Mouse (Mus musculus) cerebellum, postnatal 4 days (tissue): ENCODE measurements at regions not wholly inside any gene's neighbourhood (a gene's known extent, or its start where the extent isn't known, plus 50 kb on each side); places are given as distances from the start of the nearest gene placed in this dataset.

Source experiments
- DNase-seq, 2 experiments: peaks; one replicate each; pipeline ENCODE4 v3.0.0; 2022; ENCODE audit warnings: low spot score in 2 of 2, mixed read lengths in 1 of 2

DNA sequence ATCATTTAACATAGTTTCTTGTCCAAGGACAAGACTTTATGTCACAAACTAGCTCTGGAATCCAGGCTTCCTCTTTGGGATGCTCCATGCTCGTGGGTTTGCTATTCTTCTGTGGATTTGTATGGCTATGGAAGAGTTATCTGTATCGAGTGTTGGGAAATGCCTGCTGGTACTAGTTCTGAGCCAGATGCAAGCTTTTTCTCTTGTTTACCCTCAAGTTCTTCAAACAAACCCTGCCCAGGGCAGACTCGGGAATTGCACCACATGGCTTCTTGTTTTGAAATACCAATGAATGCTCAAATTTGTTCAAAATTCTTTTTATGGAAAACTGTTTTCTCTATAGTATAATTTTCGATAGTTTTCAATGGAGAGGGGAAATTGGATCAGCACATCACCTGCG, 400.5 kb upstream of the Sall1 start:
- no peak for DNase-seq

DNA sequence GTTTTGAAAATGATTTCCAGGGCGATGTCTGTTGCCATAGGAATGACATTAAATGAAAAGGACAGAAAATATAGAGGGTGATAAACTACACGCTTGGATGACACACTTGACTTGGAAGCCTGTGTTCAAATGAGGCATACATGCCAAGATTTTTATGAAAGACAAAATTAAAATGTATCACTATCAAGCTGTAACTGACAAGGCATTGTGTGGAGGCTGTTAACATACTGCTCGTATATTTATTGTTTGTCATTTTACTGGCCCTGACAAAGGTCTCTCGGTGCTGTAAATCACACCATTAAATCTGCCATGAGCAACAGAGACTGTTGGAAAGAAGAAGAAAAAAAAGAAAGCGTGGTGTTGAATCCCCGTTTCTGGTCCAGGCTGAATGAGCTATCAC, 395.3 kb upstream of the Sall1 start:
- DNase-seq: no peak

DNA sequence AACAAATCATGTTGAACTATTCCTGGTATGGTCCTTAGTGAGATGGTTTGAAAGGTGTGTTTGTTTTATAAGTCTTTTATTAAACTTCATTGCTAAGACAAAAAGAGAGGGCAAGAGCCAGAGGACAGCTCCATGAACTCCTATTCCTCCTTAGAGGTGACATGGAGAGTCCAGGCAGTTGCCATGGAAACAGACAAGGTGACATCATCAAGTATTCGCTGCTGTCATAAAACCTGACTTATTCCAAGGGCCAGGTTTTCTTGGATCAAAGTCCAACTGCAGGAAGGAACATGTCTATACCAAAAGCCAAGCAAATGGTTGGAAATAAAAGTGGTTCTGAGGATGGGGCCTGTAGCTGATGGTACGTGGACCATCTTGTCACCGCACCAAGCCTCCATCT, 383.0 kb upstream of the Sall1 start:
- no peak for DNase-seq

DNA sequence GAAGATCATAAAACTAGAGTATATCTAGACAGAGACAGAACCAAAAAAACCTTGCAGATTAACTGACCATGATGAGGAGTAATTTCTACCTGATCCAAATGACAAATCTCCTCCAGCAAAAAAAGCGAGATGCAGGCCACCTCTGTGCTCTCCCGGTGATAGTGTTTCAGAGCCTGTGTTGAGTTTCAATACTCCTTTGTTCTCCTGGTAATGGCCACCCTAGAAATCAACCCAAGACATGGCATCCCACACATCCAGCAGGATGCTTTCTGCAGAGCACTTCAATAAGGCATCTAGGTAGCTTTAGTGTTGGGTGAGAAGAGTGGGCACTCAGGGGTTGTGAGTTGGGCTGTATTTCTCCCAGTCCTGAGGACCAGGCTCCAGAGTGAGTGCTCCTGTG, 371.3 kb upstream of the Sall1 start:
- DNase-seq: no peak

DNA sequence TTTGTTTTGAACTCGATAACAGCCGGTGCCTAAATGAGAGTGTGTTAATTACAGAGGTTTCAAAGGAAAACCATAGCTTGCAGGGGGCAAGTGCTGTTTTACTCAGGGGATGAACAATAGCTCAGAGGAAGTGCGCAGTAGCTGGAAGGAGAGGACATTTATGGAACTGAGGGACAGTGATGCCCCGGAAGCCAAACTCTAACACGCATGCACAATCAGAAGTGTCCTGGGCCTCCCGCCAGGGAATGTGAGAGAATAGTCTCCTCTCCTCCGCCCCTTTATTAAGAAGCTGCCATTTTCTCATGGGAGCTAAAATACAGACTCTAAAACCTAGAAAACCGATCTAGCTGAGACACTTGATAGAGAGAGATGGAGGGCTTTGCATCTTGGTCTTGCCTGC, 368.5 kb upstream of the Sall1 start:
- DNase-seq: no peak

DNA sequence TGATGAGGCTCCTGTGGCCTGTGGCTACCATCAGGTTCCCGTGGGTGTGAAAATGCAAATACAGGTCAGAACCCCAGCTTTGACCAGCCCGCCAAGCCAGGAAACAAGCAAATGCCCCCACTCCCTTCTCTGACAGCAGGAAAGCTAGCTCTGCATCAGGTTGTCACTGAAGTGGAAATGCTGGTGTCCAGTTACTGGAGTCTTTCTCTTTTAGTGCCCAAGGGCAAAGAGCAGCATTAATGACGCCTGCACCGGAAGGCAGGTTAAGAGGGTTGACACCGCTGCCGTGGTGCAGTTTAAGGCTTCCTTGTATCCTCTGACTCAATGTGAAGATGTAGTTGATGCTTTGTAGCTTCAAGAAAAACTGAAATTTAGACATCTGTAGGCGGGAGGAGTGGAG, 368.1 kb upstream of the Sall1 start:
- DNase-seq: no peak

DNA sequence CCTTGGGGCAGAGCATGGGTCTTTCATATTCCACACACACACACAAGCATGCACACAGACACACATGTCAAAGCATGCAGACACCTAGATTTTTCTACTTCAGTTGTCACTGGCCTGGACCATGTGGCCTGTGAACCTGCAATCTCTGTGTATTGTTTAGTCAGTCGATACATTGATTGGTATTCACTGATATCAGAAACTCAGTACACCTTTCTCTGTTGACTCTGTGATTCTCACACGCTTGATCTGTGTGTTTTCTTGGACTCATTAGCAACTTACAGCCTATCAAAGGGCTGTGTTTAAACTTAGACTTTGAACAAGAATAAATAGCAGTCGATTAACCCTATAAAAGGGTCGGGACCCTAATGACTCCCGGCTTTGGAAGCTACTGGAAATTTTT, 362.7 kb upstream of the Sall1 start:
- no peak for DNase-seq

DNA sequence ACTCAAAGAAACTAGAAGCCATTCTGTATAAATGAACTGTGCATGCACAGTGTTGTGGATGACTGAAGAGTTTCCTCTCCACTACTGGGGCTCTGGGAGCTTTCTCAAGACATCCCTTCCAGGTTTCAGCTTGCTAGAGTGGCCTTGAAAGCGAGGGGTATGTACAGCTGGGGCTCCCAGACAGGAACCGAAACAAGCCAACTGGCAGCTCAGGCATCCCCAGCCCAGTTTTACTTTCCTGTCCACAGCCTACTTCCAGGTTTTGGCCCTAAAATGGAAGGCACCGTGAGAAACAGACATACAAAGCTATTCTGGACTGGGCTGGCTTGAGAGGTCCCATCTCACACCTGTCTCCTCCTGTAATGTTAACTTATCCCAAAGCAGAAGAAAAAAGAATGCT, 360.3 kb upstream of the Sall1 start:
- DNase-seq: no peak

DNA sequence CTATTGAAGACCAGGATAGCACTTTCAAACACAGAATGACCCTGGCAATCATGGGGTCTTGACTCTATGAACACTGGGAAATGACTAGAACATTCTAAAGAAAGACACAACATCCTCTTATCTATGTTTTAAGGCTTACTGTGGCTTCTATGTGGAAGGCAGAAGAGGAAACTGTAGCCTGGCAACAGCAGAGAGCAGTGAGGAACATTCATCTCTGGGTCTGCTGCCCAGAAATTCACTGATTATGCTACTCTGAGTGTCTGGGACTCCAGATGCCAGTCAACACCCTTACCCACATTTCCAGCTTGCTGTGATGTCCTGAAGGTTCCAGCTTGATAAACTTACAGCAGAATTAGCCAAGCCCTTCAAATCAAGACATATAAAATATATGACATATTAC, 352.7 kb upstream of the Sall1 start:
- DNase-seq: no peak

DNA sequence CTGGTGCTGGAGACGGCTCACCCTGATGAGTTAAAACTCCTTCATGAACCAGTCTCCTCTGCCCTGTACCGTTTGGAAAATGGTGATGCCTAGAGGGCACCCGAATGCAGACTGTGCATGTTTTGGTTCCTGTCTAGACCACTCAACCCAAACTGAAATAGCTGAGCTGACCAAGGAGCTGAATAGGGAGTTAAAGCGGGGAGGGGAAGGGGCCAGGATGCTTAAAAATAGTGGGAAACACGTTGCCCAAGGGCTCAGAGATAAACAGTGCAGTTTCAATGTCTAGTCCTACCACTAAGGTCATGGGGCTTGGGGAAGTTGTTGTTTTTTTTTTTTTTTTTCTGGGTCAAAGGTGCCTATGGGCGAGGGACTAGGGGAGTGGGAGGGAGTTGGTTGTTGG, 348.8 kb upstream of the Sall1 start:
- DNase-seq: no peak

DNA sequence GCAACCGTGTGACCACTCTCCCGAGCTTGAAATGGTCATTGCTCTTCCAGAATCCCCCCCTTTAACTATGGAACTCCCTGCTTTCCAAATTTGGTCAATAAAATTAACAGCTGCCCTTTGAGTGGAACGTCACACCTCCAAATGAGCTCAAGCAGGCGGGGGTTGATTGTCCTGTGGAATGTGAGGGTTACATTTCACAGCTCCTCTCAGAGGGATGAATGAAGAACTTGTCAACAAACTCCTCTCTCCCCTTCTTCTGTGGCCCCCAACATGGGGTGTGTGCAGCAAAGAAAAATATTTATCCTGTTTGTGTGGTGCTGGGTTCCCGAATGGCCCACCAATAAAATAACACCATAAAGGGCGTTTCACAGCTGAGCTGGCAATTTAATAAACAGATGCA, 344.8 kb upstream of the Sall1 start:
- DNase-seq: no peak

DNA sequence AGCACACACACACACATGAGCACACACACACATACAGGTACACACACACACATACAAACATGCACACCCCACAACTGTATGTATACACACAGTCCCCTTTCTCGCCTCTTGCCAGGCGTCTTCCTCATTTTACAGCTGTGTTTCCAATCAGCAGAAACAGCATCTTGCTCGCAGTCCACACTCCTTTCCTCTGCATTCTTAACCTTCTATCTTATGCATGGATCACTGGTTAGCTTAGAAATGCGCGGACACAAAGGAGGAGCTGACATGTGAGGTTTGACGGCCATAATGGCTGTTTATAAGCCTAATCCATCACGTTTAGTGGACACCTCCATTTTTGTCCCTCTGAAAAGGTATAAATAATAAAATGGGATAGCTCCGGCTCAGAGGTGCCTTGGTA, 343.3 kb upstream of the Sall1 start:
- DNase-seq: no peak

DNA sequence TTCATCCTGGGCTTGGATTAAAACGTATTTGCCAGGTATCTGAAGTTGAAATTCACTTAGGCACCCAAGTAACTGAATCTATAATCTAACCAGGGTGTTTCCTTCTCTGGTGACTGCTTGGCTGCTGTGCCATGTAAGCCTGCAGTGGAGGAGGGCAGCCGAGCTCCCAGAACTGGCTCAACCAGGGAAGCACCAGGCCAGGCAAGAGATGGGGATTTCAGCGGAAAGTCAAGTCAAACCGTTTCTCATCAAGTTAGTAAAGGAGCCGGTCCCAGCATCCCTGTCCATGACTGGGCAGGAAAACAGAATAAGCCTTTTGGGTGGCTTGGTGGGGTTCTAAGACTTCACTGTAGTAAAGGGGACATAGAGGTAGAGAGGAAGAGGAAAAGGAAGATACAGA, 341.1 kb upstream of the Sall1 start:
- DNase-seq: no peak

DNA sequence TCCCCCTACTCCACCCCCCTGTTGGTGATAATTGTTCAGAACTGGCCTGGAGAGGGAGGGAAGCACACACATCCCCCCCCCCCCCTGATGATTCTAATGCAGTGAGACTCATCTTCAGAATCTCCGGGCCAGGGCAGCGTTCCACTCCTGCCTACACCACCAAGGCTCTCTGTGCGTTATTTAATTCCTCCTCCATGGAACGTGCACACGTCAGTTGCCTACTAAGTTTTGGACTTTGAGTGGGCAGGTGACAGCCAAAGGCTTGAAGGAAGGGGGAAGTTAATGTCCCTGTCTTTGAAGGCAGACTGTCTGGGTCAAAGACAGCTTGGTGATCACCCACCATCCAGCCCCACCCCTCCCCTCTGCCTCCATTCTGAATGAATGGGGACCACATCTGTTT, 339.8 kb upstream of the Sall1 start:
- DNase-seq: no peak

DNA sequence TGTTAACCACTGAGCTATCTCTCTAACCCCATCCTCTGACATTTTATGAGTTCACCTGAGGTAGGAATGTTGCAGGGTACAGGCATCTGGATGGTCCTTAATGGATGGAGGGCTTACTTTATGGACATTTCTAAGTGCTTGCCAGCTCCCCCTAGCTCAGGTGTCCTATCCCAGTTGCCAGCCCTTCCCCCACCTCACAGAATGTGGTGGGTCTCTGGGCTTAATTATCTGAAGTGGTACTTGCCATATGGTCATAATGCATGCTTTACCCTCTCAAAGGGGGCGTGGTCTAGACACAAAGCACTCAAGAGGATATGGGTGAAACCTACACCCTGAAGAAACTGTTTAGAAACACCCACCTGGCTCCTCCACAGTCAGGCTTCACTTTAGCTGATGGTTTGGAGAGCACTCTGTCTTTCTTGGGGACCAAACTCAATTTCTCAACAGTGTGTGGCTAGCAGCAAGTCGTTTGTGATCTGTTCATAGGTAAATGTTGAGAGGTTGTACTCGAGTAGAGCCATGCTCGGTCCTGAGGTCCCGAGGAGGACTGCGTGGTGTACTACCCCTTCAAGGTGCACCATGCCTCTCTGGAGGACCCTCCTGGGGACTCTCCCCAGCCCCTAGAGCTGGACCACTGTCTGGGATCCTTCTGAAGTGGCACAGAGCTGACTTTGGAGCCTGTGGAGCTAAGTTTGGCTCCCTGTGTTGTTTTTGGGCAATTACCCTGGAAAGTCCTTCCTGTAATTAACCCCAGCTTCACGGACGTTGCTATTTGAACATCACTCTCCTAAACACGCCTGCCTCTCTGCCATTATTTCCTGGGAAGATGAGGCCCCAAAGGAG, 338.8 kb upstream of the Sall1 start:
- DNase-seq: no peak

DNA sequence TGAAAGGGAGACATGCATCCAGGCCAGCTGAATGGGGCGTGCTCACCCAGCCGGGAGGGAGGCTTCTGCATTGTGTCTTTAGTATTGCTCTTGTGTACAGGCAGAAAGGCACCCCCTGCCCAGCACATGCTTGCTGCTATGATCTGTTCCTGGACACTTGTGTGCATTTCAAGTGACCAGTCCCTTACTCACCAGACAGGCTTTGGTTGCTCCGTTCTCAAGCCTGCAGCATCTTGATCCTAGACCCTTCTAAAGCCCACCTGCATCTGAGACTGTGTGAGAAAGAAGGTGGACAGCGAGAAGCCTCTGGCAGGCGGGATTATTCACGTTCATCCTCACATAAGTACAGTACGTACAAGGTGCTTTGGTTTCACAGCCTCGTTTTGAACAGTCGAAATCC, 336.5 kb upstream of the Sall1 start:
- DNase-seq: no peak

DNA sequence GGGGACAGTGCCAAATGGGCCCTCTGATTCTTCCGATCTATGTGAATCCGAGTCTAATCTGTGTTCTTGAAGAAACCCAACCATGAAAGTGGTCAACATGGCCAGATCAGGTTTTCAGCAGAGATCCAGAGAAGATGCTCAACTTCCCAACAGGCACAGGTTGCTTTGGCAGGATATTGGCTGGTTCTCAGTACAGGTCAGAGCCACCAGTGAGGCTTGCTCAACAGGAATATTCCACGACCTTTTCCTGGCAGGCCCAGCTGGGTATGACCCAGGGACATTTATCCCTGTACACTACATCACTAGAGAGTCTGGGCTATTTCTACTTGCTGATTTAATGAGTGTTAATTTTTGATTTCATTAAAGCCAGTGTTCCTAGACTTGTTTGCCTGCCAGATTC, 328.8 kb upstream of the Sall1 start:
- DNase-seq: no peak

DNA sequence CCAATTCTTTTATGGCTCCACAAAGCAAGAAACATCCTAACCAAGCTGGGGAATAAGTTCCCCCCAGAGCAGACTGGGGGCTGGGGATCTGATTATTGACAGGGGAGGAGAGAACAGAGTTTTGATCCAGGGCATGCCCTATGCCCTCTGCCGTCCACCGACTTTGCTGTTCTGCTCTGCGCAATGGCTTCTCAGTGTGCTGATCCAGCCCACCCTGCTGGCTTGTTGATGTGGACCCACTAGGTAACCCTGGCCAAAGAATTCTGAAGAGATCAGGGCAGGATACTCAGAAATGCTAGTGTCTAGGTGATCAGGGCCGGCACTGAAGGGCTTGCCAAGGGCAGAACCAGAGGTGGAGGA, 327.8 kb upstream of the Sall1 start:
- DNase-seq: no peak

DNA sequence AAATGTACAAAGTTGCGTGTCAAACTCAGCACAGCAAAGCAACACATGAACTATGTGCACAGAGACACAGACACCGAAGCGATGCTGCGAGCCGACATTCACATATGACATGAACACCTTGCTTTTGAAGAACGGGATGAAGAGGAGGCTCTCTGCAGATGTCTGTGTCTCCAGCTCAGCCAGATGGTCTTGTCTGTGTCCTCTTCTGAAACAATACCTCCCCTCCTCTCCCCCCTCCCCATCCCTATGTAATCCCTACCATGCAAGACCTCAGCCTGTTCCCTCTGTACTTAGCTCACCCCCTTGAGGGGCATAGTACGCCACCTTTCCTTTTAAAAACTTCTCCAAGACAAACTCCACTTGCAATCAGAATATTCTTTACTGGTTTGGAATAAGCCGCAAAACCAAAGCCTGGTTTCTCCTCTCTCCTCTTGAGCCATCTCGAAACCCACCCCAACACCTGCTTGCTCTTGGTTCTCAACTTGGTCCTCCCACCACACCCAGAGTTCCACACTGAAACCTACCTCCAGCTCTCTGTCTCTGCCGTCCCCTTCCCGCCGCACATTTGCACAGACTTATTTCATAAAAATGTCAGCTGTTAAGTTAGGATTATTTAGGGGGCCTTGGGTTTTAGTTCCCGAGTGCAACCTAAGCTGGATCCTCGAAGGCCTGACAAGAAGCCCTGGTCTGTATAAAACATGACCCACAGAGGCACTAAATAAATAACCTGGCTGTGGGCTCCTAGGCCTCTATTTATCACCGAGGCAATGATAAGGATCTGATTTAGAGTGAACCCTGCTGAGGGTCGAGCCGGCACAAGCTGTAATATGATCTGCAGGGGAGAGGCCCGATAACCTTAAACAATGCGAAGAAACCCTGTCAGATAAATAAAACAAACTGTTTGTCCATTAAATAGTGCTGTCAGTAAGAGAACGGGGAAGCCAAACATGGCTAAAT, 327.1 kb upstream of the Sall1 start:
- no peak for DNase-seq

DNA sequence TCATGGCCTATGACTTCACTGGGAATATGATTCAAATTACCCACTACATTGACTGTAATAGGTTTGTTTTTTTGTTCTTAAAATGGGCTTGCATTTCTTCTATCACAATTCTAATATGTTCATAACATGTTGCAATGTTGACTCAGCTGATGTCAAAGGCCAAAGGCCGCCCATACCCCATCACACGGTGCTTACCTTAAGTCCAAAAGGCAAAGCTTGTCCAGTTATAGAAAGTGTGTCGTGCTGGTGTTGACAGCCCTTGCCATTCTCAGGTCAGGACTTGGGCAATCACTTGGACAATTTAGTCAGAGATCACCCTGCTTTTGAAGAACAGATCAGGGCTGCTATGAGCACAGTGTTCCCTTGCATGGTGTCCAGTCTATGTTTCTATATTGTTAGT, 321.5 kb upstream of the Sall1 start:
- DNase-seq: no peak

DNA sequence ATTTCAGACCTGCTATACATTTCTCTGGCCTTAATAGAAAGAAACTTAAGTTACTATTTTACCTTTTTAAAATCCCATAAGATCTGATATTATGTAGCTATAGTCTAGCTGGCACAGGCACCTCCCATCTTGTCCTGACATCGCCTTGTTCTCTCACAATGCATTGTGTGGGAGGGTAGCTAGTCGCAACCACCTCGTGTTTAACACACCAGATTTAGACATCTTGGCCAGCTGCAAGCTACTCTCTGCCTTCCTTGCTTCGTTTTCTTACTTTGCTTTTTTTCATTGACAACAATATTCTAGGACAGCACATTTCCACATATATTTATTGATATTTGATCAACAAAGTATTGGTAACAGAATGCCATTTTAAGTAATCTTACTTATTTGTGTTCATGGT, 314.4 kb upstream of the Sall1 start:
- no peak for DNase-seq

DNA sequence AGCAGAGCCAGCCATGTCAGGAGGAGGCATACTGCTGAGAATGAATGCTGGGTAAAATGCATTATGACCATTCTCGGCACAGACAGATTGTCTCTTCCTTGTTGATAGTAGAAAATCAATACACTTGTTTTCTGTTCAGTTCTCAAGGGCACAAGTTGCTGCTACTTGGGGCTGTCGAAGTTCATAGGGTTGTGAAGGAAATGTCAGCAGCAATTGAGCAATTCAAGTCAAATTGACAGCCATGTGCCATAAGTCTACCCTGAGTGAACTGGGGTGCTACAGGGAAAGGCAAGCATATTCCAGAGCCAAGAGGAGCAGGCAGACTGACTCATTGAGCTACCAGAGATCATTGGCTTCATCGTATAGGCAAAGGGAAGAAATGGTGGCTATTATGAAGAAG, 301.6 kb upstream of the Sall1 start:
- no peak for DNase-seq

DNA sequence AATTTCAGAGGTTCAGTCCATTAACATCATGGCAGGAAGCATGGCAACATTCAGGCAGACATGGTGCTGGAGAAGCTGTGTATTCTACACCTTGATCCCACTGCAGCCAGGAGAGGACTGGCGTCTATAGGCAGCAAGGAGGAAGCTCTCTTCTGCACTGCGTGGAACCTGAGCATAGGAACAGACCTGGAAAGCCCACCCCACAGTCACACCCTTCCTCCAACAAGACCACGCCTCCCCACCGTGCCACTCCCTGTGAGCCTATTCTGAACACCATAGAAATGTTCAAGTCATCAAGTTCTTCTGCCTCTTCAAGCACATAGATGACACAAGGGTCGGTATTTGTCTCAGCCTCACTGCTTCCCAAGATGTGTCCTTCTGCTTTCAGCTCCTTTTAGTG, 297.7 kb upstream of the Sall1 start:
- no peak for DNase-seq
